Mouse (Mus musculus) spleen, postnatal 10 days (tissue): Measurements from ENCODE around the gene Kdelc1.

Source experiments
- DNase-seq, 2 experiments: peaks; one replicate each; pipeline ENCODE4 v3.0.0; 2021 to 2022; ENCODE audit warnings: low spot score in 2 of 2

Gene Kdelc1

GRCm38 (mm10) chr1:44118239-44119054 is at the start of gene Kdelc1, which contains the start of gene Bivm:
Gene Kdelc1, minus strand, starts transcription at chr1:44118808.
Gene Bivm, plus strand, starts transcription at chr1:44118957.
- peak; percentile 33 to 70 for DNase-seq

GRCm38 (mm10) chr1:44167859-44168383 is 49.3 kb upstream of the Kdelc1 start:
- DNase-seq: no peak

DNA sequence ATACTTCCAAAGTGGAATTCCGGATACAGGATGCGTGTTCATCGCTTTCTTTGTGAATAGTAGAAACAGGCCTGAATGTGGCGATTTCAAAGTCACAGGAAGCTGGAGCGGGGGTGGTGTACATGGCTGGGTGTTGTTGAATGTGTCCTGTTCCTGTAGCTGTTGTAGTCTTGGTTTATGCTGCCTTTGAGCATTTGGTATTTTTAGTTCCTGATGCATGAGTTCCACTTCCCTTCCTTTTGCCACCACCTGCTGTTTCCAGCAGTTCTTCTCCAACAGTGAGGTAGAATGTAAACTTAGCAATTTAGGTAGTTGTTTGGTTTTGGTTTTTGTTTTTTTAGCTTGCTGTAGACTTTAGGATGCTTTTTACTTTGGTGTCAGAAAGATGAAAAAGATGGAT is 43.8 kb upstream of the Kdelc1 start:
- no peak for DNase-seq

DNA sequence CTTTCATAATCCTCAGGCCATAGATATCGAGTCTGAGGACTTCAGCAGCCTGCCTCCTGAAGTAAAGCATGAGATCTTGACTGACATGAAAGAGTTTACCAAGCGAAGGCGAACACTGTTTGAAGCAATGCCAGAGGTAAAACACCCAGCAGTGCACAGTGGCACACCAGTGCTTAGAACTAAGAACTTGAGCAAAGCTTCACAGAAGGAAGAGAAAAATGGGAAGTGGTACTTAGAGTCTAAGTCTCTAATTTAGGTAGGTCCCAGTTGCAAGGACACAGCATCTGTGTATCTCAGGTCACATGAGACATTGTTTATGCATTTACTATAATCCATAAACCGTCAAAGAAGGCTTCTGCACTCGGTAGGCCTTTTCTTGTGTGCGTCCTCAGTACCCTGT is 43.2 kb upstream of the Kdelc1 start:
- DNase-seq: no peak

DNA sequence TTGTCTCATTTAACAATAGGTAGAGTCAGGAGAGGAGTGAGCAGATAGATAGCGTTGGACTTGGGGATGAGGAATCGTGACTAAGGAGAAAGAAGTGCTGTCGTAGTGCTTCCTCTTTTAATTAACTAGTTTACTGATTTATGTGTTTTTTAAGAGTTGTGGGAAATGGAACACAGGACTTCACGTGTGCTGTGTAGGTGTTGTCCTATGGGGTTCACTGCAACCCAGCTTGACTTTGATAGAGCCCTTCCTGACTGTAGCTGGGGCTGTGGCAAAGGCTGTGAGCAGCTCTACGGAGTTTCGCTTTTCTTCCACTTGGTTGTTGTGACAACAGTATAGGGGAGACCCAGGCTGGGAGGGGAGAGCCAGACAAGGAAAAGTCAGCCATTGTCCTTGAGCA is 39.7 kb upstream of the Kdelc1 start:
- DNase-seq: no peak

DNA sequence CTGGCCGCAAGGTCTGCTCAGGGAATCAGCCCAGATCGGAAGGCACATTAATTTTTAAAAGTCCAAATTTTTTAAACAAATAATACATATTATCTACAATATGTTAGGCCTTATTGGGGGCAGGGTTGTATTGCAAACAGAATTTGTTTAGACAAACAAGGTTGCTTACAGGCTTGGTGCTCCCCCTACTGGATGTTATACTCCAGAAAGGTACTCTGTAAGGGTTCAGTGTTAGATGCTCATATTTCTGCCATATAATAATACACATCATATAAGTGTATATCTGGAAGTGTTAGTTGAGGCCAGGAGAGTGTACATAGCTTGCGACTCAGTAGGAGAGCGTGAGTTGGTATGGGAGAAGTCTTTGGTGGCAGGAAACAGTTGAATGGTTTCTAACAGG is 36.7 kb upstream of the Kdelc1 start:
- no peak for DNase-seq

- DNase-seq: no peak
Measured at GRCm38 (mm10) chr1:44148706-44149105, 30.1 kb upstream of the Kdelc1 start.

DNA sequence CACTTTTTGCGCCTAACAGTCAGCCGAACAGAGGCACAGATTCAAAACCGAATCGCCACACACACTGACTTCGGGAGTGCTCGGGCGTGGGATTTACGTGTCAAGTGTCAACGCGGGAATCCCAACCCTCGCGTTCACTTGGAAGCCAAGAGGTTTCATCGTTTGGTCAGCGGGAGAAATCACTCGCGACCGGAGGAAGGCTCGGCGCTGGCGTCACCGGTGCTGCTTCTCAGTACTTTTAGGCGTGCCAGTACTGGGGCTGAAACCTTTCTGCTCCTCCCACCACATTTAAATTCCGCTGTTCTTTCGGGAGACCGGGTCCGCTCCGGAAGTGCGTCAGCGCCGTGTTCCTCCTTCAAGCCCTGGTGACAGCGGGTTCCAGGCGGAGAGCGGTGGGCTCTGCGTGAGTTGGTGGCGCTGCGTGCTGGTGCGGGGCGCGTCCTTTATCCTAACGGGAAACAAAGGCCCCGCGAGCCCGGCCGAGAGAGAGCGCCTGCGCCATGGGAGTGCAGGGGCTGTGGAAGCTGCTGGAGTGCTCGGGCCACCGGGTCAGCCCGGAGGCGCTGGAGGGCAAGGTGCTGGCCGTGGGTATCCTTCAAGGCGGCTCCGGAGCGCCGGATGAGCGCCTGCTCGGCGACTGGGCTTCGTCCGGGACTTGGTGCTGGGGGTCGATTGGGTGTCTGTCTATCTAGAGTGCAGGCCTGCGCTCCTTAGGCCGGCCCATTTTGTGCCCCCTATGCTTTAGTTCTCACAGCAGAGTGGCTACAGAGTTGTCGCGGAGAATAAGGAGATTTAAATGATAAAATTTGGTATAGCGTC is 29.2 kb upstream of the Kdelc1 start, which contains the start of gene Ercc5:
Ercc5 (plus strand) TSS at position 182 of the 819 bp plus-strand sequence.
- peak; percentile 60 to 73 for DNase-seq

DNA sequence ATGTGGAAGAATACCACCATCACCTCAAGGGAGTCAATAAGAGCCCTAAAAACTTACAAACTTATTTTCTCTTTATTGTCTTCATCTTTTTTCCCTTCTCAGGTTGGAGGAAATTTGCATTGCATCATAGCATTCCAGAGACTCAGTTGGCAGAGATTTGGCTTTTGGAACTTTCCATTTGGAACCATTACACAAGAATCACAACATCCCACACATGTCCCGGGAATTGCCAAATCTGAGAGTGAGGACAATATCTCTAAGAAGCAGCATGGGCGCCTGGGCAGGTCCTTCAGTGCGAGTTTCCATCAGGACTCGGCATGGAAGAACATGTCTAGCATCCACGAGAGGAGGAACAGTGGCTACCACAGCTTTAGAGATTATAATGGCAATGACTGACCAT is 24.1 kb upstream of the Kdelc1 start:
- no peak for DNase-seq

GRCm38 (mm10) chr1:44140232-44140631 is 21.6 kb upstream of the Kdelc1 start:
- DNase-seq: no peak

DNA sequence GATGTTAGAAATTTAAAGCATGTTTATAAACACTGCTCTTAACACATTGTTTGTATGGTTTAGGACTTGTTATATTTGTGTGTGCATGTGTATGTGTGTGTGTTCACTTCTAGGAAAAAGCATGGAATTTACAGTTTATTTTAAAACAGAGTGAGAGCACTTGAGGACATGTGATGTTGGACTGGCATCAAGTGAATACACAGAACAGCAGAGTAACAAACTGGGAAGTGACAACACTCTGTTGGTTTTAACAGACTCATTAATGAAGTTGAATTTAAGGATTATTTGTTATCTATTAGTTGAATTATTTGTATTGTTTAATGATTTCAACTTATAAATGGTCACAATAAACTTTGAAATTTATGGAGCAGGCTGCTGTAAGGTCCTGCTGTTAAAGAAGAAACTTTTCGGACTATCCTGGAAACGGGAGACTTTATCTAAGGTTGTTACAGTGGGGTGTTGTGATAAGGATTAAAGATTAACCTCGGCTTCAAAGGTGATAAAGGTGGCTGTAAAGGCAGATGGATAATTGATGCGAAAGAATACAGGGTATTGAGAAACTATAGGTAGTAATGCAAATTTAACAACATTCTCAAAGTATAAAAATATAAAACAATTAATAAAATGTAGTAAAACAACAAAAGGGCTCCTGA is 11.4 kb upstream of the Kdelc1 start:
- DNase-seq: no peak

GRCm38 (mm10) chr1:44125590-44125989 is 7.0 kb upstream of the Kdelc1 start:
- DNase-seq: no peak

DNA sequence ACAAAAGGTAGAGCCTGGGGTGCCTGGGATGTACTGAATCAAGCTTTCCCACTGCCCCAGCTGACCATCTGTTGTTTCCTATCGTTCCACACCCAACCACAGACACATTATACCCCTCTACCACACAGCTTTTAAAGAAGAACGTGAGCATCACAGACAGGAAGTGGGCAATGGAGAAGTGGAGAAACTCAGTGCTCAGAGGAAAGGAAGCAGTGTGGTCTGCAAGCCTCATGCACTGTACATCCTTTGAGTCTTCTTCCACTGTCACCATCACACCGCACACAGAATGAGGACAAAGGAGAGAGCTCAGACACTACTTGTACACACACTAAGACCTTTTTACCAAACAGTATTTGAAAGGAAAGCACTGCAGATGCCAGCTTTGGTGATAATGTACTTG is 3.6 kb upstream of the Kdelc1 start:
- no peak for DNase-seq

- DNase-seq: no peak
Measured at GRCm38 (mm10) chr1:44120074-44120406, 1.4 kb upstream of the Kdelc1 start.

DNA sequence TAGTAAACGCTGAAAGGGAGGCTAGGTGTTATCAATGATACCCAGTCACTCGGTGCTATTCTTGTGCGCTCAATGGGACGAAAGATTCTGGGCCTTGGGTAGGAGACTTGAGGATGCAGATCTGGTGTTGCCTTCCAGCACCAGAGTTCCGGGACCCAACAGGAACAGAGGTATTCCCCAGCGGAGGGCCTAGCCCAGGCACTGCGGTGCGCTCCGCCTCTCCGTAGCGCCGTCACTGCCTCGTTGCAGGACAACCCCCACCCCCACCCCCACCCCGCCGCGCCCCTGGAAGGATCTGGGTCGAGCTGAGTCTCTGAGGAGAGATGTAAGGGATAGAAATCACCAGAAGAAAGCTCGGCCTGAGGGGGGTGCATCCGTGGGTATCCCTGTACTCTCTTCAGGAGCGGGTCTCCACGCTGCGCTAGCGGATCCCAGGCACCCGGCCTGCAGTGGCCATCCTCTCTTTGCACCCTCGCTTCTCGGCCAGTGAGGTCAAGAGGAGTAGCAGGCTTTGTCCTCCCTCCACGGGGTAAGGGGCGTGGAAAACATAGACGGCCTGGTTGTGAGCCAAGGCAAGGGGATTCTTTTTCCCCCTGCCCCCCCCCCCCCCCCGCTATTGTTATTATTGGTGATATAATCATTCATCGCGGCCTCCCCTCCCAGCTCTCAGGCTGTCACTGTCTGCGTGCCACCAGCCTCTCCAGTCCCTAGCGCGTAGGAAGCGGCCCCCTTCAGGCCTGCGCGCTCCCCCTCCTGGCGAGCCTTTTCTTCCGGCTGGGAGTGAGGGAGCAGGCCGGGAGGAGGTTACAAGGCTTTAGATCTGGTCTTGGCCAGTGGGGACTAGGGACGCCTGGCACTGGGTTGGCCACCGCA is 829 bp upstream of the Kdelc1 start:
- DNase-seq: peak; percentile 36 to 72

- no peak for DNase-seq
Measured at GRCm38 (mm10) chr1:44117571-44117970, 1.0 kb downstream of the Kdelc1 start.

DNA sequence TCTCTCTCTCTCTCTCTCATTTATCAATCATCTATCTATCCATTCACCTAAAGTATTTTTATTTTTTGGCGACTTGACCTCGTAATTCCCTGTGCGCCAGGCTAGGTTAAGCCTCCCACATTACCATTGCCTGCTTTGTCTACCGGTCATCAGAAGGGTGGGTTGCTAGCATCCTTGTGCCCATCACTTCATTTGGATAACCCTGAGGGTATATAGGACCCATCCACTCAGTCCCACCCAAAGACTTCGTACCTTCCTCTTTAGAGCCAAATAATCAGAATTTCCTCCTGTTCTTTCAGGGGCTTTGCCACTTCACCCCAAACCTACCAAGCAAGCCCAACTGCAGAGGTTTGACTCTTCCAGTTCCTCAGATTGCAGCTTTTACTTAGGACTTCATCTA is 15.7 kb downstream of the Kdelc1 start:
- DNase-seq: peak in 1 of 2 experiments; percentile 15

DNA sequence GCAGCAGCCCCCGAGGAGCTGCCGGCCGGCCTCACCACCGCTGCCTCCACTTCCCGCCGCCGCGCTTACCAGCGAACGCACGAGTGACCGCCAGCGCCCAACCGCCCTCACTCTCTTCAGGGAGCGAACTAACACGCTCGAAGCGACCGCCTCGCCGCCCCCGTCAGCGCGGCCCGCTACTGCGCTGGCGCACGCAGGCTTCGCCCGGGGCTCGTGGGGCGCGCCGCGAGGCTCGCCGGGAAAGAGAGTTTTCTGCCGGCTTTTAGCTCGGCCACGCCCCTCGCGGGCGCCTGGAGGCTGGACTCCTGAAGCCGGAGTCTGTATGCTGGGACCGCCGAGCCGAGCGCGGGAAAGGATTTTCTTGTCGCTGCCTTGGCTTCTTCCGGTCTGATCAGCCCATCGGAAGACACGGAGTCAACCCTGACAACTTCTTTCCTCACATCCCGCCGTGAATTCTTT is 16.3 kb downstream of the Kdelc1 start, which contains the start of gene Tex30:
Tex30 (minus strand) TSS at position 183 of the 459 bp plus-strand sequence.
- DNase-seq: peak; percentile 87 to 95

DNA sequence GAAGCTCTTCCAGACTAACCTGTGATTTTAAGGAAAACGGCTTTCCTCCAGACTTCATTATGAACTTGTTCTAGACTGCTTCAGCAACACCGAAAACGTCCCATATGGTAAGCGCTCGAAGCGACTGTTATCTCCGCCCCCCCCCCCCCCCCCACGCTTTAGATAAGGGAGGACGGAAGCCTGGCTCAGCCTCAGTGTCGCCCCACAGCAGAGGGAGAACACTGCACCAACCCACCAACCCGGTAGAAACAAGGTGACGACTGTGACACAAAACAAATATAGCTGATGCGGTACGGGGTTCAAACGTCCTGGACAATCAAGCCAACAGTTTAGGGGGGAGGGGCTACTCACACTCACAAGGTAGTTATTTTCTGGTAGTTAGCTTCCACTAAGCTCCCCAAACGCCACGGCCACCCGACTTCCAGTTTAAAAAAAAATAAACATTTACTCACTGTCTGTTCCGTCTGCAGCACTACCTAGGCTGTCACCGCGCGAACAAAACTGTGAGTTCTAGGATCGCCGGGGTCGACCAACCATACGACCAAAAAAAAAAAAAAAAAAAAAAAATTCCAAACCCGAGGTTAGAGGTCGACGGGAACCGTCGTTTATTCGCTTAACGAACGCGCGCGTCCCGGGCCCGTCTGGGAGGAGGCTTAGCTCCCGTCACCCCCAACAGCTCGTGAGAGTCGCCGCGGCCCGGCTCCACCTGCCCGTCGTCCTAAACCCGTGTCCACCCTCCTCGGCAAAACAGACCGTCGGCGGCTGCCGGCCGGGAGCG is 17.0 kb downstream of the Kdelc1 start:
- peak; percentile 53 to 61 for DNase-seq

DNA sequence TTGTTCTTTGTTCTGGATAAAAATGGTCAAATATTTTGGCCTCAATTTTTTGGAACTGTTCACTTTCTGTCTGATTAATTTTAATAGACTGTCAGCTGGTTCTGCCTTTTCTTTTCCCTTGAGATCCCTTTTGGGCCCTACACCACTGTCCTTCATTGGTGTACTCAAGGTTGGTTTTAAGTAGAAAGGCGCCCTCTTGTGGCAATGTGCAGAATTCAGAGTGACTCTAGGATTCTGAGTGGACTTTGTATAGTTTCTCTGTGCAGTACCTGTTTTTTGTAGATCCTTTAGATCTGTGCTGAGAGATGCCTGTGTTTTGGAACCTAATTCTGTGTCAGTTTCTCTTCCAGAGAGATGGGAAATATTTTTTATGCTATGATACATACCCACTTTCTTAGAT is 54.0 kb downstream of the Kdelc1 start:
- peak; percentile 16 to 68 for DNase-seq
